Mouse (Mus musculus) R1 (cell line): Measurements from ENCODE around the gene Smyd3.
A peak's percentile ranks its signal among the peaks of the same experiment; 100 is the strongest.

Experiments
- DNase-seq: peaks from one replicate; pipeline ENCODE4 v3.0.0-alpha.2; 2018; ENCODE audit warnings: low read depth, low spot score

The Smyd3 gene

GRCm38 (mm10) chr1:179384296-179384695, 133.5 kb downstream of the Smyd3 start:
- DNase-seq, result no peak

- no peak for DNase-seq
Measured at GRCm38 (mm10) chr1:179378102-179378501, 139.7 kb downstream of the Smyd3 start.

GRCm38 (mm10) chr1:179374987-179375386, 142.9 kb downstream of the Smyd3 start:
- no peak for DNase-seq

- no peak for DNase-seq
Measured at GRCm38 (mm10) chr1:179373911-179374310, 143.9 kb downstream of the Smyd3 start.

- no peak for DNase-seq
Measured at GRCm38 (mm10) chr1:179371191-179371590, 146.7 kb downstream of the Smyd3 start.

- DNase-seq, result peak; percentile 85
Measured at GRCm38 (mm10) chr1:179368426-179369010, 149.3 kb downstream of the Smyd3 start.

GRCm38 (mm10) chr1:179361481-179362466, 156.1 kb downstream of the Smyd3 start:
- no peak for DNase-seq

- DNase-seq, result no peak
Measured at GRCm38 (mm10) chr1:179357111-179357510, 160.7 kb downstream of the Smyd3 start.

- no peak for DNase-seq
Measured at GRCm38 (mm10) chr1:179354250-179354649, 163.6 kb downstream of the Smyd3 start.

GRCm38 (mm10) chr1:179345318-179345925, 172.4 kb downstream of the Smyd3 start:
- DNase-seq, result no peak

GRCm38 (mm10) chr1:179343426-179343825, 174.4 kb downstream of the Smyd3 start:
- DNase-seq, result no peak

GRCm38 (mm10) chr1:179341589-179341988, 176.3 kb downstream of the Smyd3 start:
- peak; percentile 25 for DNase-seq

GRCm38 (mm10) chr1:179339066-179339465, 178.8 kb downstream of the Smyd3 start:
- DNase-seq, result no peak

GRCm38 (mm10) chr1:179337529-179337928, 180.3 kb downstream of the Smyd3 start:
- DNase-seq, result no peak

- DNase-seq, result no peak
Measured at GRCm38 (mm10) chr1:179326965-179327308, 190.9 kb downstream of the Smyd3 start.

- DNase-seq, result peak; percentile 32
Measured at GRCm38 (mm10) chr1:179326262-179326964, 191.4 kb downstream of the Smyd3 start.

GRCm38 (mm10) chr1:179324271-179324670, 193.6 kb downstream of the Smyd3 start:
- no peak for DNase-seq

- no peak for DNase-seq
Measured at GRCm38 (mm10) chr1:179313618-179314017, 204.2 kb downstream of the Smyd3 start.

GRCm38 (mm10) chr1:179309487-179309886, 208.4 kb downstream of the Smyd3 start:
- no peak for DNase-seq

GRCm38 (mm10) chr1:179302446-179303230, 215.2 kb downstream of the Smyd3 start:
- peak; percentile 50 for DNase-seq

- no peak for DNase-seq
Measured at GRCm38 (mm10) chr1:179295626-179296025, 222.2 kb downstream of the Smyd3 start.
